Mouse (Mus musculus) erythroblast, embryonic 14.5 days (primary cell): ENCODE measurements around the gene Fam219a.

Source experiments
- GATA1 ChIP-seq: IDR thresholded peaks from 2 replicates; pipeline ENCODE4 v1.6.1; 2012; ENCODE audit warnings: low read length, inconsistent platforms, mixed read lengths
- TAL1 ChIP-seq: IDR thresholded peaks from 3 replicates; pipeline ENCODE4 v1.6.1; 2012; ENCODE audit warnings: low read length, inconsistent platforms, mixed read lengths

- no peak for TF ChIP-seq TAL1
- no peak for TF ChIP-seq GATA1
Observed at GRCm38 (mm10) chr4:41497995-41498845, 71.1 kb downstream of the Fam219a start.
